Mouse (Mus musculus) kidney, embryonic 16.5 days (tissue): Measurements from ENCODE around the gene Gm29609. TPM values are rescaled to one million over a fixed set of nuclear protein-coding genes. Genes with fewer than 3 reads are reported as not detected.
"Not testable (repeated sequence)": the region's sequence is repeated elsewhere in the genome, so short reads cannot be mapped to it uniquely, and the experiment has no call there.

Experiments
- ATAC-seq: fragments of 200-750 bp; cut with Nextera tagmentation; 2 replicates; pipeline ENCODE4 v1.8.0; 2017; ENCODE audit warnings: moderate TSS enrichment; ENCODE audit not compliant: low FRiP score, low TSS enrichment
- H3K27ac ChIP-seq: fragments of 300-500 bp; sonication (generic); 2 replicates; pipeline ENCODE4 v1.5.1; 2014; ENCODE audit warnings: low read length
- H3K27me3 ChIP-seq: fragments of 300-500 bp; sonication (generic); 2 replicates; pipeline ENCODE4 v1.6.1; 2014; ENCODE audit warnings: low read length, control low read depth, mixed read lengths; ENCODE audit not compliant: insufficient read depth
- H3K36me3 ChIP-seq: fragments of 300-500 bp; sonication (generic); 2 replicates; pipeline ENCODE4 v1.6.1; 2014; ENCODE audit warnings: low read length, control low read depth, mixed read lengths; ENCODE audit not compliant: insufficient read depth
- H3K4me1 ChIP-seq: fragments of 300-500 bp; sonication (generic); 2 replicates; pipeline ENCODE4 v1.6.1; 2014; ENCODE audit warnings: low read length, control low read depth, mixed read lengths; ENCODE audit not compliant: insufficient read depth
- H3K4me2 ChIP-seq: fragments of 300-500 bp; sonication (generic); replicated peaks from 2 replicates; pipeline ENCODE4 v1.6.1; 2014; ENCODE audit warnings: low read depth, low read length
- H3K4me3 ChIP-seq: fragments of 300-500 bp; sonication (generic); 2 replicates; pipeline ENCODE4 v1.5.1; 2014; ENCODE audit warnings: mild to moderate bottlenecking, low read length
- H3K9ac ChIP-seq: fragments of 300-500 bp; sonication (generic); replicated peaks from 2 replicates; pipeline ENCODE4 v1.6.1; 2014; ENCODE audit warnings: low read length
- H3K9me3 ChIP-seq: fragments of 300-500 bp; sonication (generic); 2 replicates; pipeline ENCODE4 v1.6.1; 2016; ENCODE audit warnings: low read length, control low read depth
- WGBS: fragments of 180-500 bp; shearing (Covaris S2); extraction: QIAGEN DNeasy Blood & Tissue Kit; methylation state at CpG from one replicate; pipeline ENCODE4 v1.1.7; 2014; 5-methylcytosine and 5-hydroxymethylcytosine counted together
- polyA plus RNA-seq: library from polyadenylated mRNA; unstranded; fragments of >200 nt; fragmentation: Nextera tagmentation; extraction: Ambion mirVana; gene quantifications from 2 replicates; pipeline ENCODE4 v1.2.1, GENCODE M21; 2015

The Gm29609 gene
- polyA plus RNA-seq, 1 experiment from 2014 or later, result 2.1 TPM

DNA sequence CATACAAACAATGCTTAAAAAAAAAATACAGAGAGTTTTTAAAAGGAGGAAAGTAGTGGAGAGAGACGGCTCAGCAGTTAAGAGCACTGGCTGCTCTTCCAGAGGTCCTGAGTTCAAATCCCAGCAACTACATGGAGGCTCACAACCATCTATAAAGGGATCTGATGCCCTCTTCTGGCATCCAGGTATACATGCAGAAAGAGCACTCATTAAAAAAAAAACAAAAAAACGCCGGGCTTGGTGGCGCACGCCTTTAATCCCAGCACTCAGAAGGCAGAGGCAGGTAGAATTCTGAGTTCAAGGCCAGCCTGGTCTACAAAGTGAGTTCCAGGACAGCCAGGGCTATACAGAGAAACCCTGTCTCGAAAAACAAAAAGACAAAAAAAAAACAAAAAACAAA lies 36.8 kb upstream of the Gm29609 start:
- H3K36me3 ChIP-seq, ATAC-seq, H3K9ac ChIP-seq, H3K4me2 ChIP-seq, H3K27me3 ChIP-seq, H3K9me3 ChIP-seq, H3K4me3 ChIP-seq, H3K27ac ChIP-seq, H3K4me1 ChIP-seq: not testable (repeated sequence)
- 89% methylated on average over 6 of the region's 6 CpGs for whole genome bisulfite sequencing

DNA sequence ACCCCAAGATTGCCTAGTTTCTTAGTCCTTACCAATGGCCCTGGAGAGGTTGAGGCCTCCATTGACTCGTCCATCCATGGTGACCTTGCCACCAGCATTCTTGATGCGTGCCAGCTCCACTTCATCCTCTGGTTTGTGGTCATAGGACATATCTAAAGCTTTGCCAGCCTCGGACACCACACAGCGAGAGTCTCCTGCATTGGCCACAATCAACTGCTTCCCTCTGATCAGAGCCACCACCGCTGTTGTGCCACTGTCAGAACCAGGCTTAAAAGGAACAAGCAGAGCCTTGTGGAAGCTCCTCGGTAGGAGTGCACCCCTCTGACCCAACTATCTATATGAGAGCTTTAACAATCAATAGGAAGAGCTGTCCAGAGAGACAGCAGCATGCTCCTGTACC lies 24.7 kb upstream of the Gm29609 start:
- peaks cover 57% of the 10 kb centered on the region for H3K36me3 ChIP-seq
- 92% methylated on average over 6 of the region's 6 CpGs for WGBS
- peaks cover 6% of the 10 kb centered on the region for H3K9me3 ChIP-seq

DNA sequence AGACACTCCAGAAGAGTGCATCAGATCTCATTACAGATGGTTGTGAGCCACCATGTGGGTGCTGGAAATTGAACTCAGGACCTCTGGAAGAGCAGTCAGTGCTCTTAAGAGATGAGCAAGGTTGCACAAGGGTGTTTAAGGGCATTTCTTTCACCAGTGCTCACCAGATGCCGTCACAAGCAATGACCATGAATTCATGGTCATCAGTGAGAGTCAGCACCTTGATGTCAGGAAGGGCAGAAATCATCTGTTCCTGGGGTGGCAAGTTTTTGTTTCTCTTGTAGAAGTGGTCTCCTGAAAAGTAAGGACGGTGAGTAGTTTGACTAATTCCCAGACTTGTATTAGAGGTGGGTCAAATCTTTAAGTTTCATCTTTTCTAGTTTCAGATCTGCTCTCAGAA lies 24.2 kb upstream of the Gm29609 start:
- no peak overlapping the region for H3K9ac ChIP-seq
- H3K9me3 ChIP-seq, result peaks cover 6% of the 10 kb centered on the region
- WGBS, result 92% methylated on average over 2 of the region's 2 CpGs
- no peak overlapping the region for H3K4me3 ChIP-seq
- H3K4me1 ChIP-seq, result peaks cover 21% of the 10 kb centered on the region
- no peak for ATAC-seq
- no peak overlapping the region for H3K4me2 ChIP-seq
- no peaks in the 10 kb centered on the region for H3K27me3 ChIP-seq
- H3K27ac ChIP-seq, result no peak overlapping the region
- H3K36me3 ChIP-seq, result peaks cover 62% of the 10 kb centered on the region

More for the DNA sequence above, 24.7 kb upstream of the Gm29609 start:
- Histone ChIP-seq H3K27ac (no peak overlapping the region), H3K4me1 (peaks cover 21% of the 10 kb centered on the region), H3K27me3 (no peaks in the 10 kb centered on the region), H3K4me2 (no peak overlapping the region), H3K9ac (no peak overlapping the region), H3K4me3 (no peak overlapping the region)
- no peak for ATAC-seq

DNA sequence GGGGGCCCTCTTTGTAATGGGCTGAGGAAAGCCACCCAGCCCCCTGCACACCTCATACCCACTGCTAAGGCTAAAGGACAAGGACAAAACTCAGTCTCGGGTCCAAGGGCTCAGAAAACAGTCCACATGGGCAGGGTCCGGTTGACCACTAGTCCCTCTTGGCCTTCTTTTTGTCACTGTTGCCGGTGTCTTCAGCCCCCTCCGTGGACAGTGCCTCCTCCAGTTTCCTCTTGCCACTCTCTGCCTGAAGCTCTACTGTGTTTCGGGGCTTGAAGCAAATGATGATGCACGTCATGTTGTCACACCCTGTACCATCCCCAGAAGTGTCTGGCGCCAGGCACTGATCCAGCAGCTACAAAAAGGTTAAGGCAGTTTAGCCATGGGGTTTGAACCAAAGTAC lies 23.2 kb upstream of the Gm29609 start:
- H3K9ac ChIP-seq, result peak overlapping the region; percentile 77; the same call in 1 of the 2 replicates
- 87% methylated on average over 7 of the region's 7 CpGs for WGBS
- no peak for ATAC-seq

DNA sequence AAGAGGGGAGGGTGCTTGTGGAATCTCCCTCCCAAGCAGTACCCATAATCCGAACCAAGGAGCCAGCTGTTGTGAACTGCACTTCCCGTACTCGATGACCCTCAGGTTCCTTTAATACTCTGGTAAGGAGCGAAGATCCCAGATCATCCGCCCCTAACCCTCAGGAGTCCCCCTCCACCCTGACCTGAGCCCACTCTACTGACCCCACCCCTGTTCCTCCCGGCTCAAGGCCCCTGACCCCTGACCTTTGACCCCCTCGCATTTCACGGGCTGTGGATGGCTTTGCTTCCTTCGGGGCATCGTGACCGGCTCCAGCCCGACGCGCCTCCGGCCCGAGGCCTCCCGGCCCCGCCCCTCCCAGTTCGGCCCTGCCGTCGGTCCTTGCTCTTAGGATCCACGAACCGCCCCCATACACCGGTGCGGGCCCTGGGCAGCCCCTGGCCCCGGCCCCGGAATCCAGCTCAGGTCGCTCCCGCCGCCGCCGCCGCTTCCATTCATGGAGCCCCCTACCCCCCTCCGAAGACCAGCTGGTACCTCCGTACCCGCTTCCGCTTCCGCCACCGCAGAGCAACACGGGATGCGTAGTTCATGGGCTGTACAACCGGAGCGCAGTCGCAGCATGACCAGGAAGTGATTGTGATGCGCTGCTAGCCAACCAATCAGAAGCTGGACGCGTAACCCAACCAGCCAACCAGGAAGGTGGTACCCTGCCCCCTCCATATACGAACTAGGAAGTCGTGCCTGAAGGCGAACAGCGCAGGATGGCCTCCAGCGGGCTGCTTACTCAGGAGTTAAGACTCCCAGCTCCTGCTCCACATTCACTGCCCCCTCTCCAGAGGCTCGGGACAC lies 22.3 kb upstream of the Gm29609 start, which contains the start of gene Zfp513:
Gene Zfp513 (minus strand): TSS at position 562 of the 849 bp plus-strand sequence.
- ATAC-seq, result peak; percentile 98
- Histone ChIP-seq H3K9ac (peak within 1 kb of the TSS; percentile 84), H3K27ac (peak within 1 kb of the TSS; percentile 93), H3K27me3 (no peaks in the 10 kb centered on the region), H3K36me3 (peaks cover 73% of the 10 kb centered on the region), H3K4me1 (peaks cover 21% of the 10 kb centered on the region), H3K4me3 (peak within 1 kb of the TSS; percentile 75), H3K9me3 (peaks cover 6% of the 10 kb centered on the region), H3K4me2 (peak within 1 kb of the TSS; percentile 87)
- WGBS, result under 1% methylated on average over 53 of the region's 53 CpGs

More for the DNA sequence above, 23.2 kb upstream of the Gm29609 start:
- H3K27me3 ChIP-seq, result no peaks in the 10 kb centered on the region
- peaks cover 6% of the 10 kb centered on the region for H3K9me3 ChIP-seq
- peak overlapping the region; percentile 77 for H3K4me2 ChIP-seq
- peaks cover 21% of the 10 kb centered on the region for H3K4me1 ChIP-seq
- peaks cover 72% of the 10 kb centered on the region for H3K36me3 ChIP-seq
- peak overlapping the region; percentile 93; the same call in 1 of the 2 replicates for H3K27ac ChIP-seq
- H3K4me3 ChIP-seq, result peak overlapping the region; percentile 75

DNA sequence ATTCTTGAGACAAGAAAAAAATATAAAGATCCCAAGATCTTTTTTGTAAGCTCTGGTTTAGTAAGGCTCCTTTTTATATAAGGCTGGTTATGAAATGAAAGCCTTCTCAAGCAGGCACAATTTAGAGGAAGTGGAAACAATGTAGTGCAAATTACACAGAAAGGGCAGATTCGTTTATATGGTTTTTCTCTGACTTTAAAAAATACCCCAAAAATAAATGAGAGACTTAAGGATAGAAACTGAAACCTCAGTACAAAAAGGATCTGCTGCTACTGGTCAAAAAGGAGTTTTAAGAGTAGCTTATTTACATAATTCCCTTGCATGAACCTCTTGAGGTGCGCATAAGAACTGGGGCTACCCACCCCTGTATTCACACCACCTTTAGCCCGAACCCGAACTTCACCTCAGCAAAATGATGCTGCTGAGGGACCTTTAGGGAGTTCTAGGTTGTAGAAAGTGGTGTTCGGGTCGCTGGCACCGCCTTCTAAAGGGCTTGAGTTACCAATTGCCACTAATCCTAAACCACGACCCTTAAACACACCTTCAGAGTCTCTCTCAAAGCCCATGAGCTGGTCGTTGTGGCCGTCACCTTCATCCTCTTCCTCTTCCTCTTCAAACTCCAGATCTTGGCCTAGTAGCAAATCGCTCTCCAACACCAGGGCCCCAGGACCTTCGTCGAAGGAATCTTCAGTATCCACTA lies 21.5 kb upstream of the Gm29609 start:
- peak overlapping the region; percentile 80 for H3K27ac ChIP-seq
- peak overlapping the region; percentile 75 for H3K4me3 ChIP-seq
- peaks cover 78% of the 10 kb centered on the region for H3K36me3 ChIP-seq
- H3K27me3 ChIP-seq, result no peaks in the 10 kb centered on the region
- peaks cover 21% of the 10 kb centered on the region for H3K4me1 ChIP-seq
- WGBS, result 13% methylated on average over 13 of the region's 13 CpGs
- H3K4me2 ChIP-seq, result peak overlapping the region; percentile 87
- peaks cover 6% of the 10 kb centered on the region for H3K9me3 ChIP-seq
- peak overlapping the region; percentile 84 for H3K9ac ChIP-seq
- no peak for ATAC-seq

DNA sequence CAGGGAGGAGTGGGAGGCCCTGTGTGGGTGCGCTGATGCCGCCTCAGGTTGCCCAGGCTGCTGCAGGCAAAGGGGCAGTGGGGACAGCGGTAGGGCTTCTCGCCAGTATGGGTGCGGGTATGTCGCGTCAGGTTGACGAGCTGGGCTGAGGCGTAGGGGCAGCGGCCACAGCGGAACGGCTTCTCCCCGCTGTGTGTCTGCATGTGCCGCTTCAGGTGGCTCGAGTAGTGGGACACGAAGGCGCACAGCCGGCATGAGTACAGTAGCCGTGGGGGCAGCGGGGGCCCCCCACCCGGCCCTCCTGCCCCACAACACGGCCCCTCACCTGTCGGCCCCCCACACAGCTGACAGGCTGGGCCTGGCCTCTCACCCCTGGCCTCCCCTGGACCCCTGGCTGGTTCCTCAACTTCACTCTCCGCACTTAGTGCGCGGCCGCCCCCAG lies 20.6 kb upstream of the Gm29609 start:
- H3K27me3 ChIP-seq, result no peaks in the 10 kb centered on the region
- H3K4me2 ChIP-seq, result peak overlapping the region; percentile 87; the same call in 1 of the 2 replicates
- H3K9me3 ChIP-seq, result peaks cover 6% of the 10 kb centered on the region
- peaks cover 78% of the 10 kb centered on the region for H3K36me3 ChIP-seq
- H3K4me3 ChIP-seq, result no peak overlapping the region
- H3K9ac ChIP-seq, result no peak overlapping the region
- no peak for ATAC-seq
- peaks cover 21% of the 10 kb centered on the region for H3K4me1 ChIP-seq
- 83% methylated on average over 27 of the region's 27 CpGs for WGBS
- no peak overlapping the region for H3K27ac ChIP-seq

DNA sequence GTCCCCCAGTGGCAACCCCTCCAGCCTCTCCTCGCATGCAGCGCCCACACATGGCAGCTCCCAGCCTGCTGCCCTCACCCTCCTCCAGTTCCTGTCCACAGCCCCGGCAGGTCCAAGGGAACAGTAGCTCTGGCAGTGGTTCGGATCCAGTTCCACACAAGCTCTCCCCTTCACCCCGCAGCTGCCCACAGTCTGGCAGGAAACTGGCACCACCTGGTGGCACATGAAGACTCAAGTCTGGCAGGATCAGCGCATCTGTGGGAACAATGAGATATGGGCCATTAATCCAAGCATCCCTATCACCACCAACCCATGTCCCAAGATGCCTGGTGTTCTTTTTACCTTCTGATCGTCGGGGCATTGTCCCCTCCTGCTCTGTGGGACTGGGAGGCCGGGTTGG lies 20.2 kb upstream of the Gm29609 start:
- Histone ChIP-seq H3K4me2 (no peak overlapping the region), H3K27me3 (no peaks in the 10 kb centered on the region), H3K9ac (peak overlapping the region; percentile 17; the same call in 1 of the 2 replicates), H3K9me3 (peaks cover 6% of the 10 kb centered on the region), H3K4me1 (peaks cover 21% of the 10 kb centered on the region), H3K36me3 (peaks cover 76% of the 10 kb centered on the region), H3K4me3 (no peak overlapping the region), H3K27ac (no peak overlapping the region)
- 67% methylated on average over 9 of the region's 9 CpGs for WGBS
- no peak for ATAC-seq

DNA sequence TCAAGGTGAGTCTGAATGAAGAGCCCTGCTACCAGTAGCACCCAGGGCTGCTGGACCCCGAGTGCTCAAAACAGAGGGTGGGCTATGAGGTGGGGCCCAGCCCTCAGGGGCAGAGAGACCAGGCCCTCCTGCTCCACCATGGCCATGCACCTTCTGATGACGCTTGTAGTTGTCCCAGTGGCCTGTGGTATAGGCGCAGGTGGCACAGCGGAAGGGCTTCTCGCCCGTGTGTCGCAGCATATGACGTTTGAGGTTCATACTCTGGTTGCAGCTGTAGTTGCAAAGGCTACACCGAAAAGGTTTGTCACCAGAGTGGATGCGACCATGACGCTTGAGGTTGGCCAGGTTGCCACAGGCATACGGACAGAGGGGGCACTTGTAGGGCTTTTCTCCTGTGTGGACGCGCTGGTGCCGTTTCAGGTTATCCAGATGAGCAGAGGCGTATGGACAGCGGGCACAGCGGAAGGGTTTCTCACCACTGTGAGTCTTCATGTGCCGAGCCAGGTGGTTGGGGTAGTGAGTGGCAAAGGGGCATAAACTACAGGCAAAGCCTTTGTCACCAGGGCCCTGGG lies 19.7 kb upstream of the Gm29609 start:
- peaks cover 75% of the 10 kb centered on the region for H3K36me3 ChIP-seq
- 93% methylated on average over 19 of the region's 19 CpGs for WGBS
- H3K9ac ChIP-seq, result peak overlapping the region; percentile 17; the same call in 1 of the 2 replicates
- no peaks in the 10 kb centered on the region for H3K27me3 ChIP-seq
- H3K9me3 ChIP-seq, result peaks cover 6% of the 10 kb centered on the region
- no peak overlapping the region for H3K4me2 ChIP-seq
- no peak for ATAC-seq
- H3K27ac ChIP-seq, result no peak overlapping the region
- no peak overlapping the region for H3K4me3 ChIP-seq
- peaks cover 21% of the 10 kb centered on the region for H3K4me1 ChIP-seq
